Mouse (Mus musculus): ENCODE measurements around the gene Fndc8.
"Not testable (repeated sequence)": the region's sequence is repeated elsewhere in the genome, so short reads cannot be mapped to it uniquely, and the experiment has no call there.

Fndc8 gene

GRCm38 (mm10) chr11:82910679-82911389 lies 18.9 kb downstream of the Fndc8 start:
- in situ Hi-C loops (cut with MboI, MseI): no loop called here

DNA sequence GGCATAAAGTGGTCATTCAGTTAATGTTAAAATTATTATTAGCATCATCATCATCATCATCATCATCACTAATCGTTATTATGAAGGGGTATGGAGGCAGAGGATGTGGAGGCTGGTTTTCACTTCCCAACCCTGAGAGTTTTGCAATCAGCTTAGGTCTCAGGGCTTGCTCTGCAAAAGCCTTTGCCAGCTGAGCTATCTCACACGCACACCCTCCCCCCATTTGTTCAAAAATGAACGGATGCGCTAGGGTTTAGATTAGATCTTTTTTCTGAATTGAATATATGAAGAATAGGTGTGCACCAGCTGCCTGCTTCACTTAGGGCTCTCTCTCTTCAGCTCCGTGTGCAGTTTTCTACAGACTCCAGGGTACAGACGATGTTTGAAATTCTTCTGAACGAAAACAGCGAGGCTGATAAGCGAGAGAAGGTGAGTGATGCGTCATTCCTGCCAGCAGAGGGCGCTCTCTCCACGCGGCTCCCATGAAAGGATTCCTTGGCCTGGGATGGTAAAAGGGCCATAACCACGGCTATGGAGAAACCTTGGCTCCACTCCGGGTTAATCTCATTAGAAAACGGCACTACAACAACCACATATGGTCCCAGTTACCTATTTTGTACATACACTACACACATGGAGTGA lies 22.9 kb downstream of the Fndc8 start:
- in situ Hi-C loops (cut with MboI, MseI): no loop called here

DNA sequence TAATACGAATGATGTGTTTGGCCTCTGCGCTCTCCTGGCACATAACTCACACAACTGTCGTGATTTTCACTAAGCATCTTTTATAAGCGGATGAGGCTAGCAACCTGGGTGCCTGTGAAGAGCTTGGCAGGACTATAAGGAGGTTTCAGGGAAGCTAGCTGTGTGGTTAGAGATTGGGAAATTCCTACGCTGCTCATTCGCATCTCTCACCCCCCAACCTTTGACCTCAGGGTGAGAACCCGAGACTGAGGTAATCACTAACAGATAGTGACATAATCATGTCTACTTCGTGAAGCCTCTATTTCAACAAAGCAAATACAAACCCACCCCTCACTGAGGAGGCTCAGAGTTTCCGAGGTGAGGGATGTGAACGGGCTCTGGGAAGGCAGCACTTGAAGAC lies 28.8 kb downstream of the Fndc8 start:
- in situ Hi-C loops (cut with MboI, MseI): loop anchor here (10.0 kb wide), 1 partner anchor 334 kb away; no protein-coding TSS in a partner anchor

- in situ Hi-C loops (cut with MboI, MseI): loop anchor here (10.0 kb wide), 1 partner anchor 333 kb away; no protein-coding TSS in a partner anchor
These were observed 29.8 kb downstream of the Fndc8 start for GRCm38 (mm10) chr11:82921691-82922090.

GRCm38 (mm10) chr11:82923910-82924309 lies 32.0 kb downstream of the Fndc8 start:
- in situ Hi-C loops (cut with MboI, MseI): loop anchor here (10.0 kb wide), 1 partner anchor 331 kb away; no protein-coding TSS in a partner anchor

- in situ Hi-C loops (cut with MboI, MseI): loop anchor here (10.0 kb wide), 1 partner anchor 326 kb away; no protein-coding TSS in a partner anchor
These were observed 37.1 kb downstream of the Fndc8 start for GRCm38 (mm10) chr11:82928897-82929632.

DNA sequence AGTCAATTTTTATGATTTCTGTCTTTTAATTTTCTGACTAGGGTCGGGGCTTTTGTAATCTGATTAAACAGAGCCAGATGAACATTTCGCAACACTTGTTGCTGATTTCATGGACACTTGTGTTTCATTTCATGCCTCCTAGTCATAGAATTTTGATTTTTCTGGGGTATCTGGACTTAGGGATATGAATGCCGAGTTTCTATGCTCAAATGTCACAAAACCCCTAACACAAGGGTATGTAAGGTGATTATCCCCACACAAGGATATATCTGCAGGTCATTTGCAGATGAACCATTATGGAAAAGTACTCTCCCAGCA lies 37.7 kb downstream of the Fndc8 start:
- in situ Hi-C loops (cut with MboI, MseI): loop anchor here (10.0 kb wide), 1 partner anchor 325 kb away; no protein-coding TSS in a partner anchor

- in situ Hi-C loops (cut with MboI, MseI): not testable (repeated sequence)
These were observed 38.5 kb downstream of the Fndc8 start for GRCm38 (mm10) chr11:82930391-82930955.

- in situ Hi-C loops (cut with MboI, MseI): not testable (repeated sequence)
These were observed 39.2 kb downstream of the Fndc8 start for GRCm38 (mm10) chr11:82931161-82931560.

- in situ Hi-C loops (cut with MboI, MseI): not testable (repeated sequence)
These were observed 39.9 kb downstream of the Fndc8 start for GRCm38 (mm10) chr11:82931671-82932450.

- in situ Hi-C loops (cut with MboI, MseI): no loop called here
These were observed 41.3 kb downstream of the Fndc8 start for GRCm38 (mm10) chr11:82933186-82933585.

GRCm38 (mm10) chr11:82943336-82943735 lies 51.4 kb downstream of the Fndc8 start:
- in situ Hi-C loops (cut with MboI, MseI): no loop called here

GRCm38 (mm10) chr11:82945636-82946035 lies 53.7 kb downstream of the Fndc8 start:
- in situ Hi-C loops (cut with MboI, MseI): no loop called here

DNA sequence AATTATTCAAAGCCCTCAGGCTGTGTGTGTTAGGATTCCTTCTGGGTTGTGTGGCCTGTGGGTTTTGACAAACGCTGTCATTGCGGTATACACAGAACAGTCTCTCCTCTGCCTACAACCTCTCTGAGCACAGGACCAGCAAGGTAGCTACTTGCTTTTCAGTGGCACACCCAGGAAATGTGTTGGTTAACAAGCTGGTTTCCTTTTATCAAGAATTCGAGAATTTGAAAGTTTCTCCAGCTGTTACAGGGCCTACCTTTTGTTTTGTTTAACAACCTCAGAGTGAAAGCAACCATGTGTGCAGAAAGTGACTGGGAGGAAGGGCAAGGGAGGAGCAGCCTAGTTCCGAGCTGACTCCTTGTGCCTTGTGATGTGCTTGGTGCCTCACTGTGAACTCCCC lies 55.5 kb downstream of the Fndc8 start:
- in situ Hi-C loops (cut with MboI, MseI): no loop called here

DNA sequence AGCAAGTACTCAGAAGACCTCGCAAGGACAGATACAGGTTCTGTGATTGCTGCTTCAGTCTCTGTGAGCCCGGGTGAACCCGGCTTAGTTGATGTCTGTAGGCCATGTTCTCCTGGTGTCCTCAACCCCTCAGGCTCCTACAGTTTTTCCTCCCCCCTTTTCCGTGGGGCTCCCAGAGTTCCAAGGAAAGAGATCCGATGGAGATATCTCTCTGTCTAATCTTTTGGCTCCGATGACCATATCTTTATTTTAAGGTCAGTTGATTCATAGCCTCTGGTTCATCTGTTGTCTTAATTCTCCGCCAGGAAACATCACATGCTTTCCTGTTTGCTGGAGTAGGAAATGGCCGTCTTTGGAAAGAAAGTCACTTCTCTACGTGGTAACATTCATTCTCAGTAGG lies 57.1 kb downstream of the Fndc8 start:
- in situ Hi-C loops (cut with MboI, MseI): no loop called here
